Mouse (Mus musculus) testis, postnatal 14 days (tissue): ENCODE measurements around the gene Agtrap.
A peak's percentile ranks its signal among the peaks of the same experiment; 100 is the strongest.
"Not testable (repeated sequence)": the region's sequence is repeated elsewhere in the genome, so short reads cannot be mapped to it uniquely, and the experiment has no call there.

Experiments used
- DNase-seq: peaks from one replicate; pipeline ENCODE4 v3.0.0; 2021; ENCODE audit warnings: low spot score

Agtrap gene

DNA sequence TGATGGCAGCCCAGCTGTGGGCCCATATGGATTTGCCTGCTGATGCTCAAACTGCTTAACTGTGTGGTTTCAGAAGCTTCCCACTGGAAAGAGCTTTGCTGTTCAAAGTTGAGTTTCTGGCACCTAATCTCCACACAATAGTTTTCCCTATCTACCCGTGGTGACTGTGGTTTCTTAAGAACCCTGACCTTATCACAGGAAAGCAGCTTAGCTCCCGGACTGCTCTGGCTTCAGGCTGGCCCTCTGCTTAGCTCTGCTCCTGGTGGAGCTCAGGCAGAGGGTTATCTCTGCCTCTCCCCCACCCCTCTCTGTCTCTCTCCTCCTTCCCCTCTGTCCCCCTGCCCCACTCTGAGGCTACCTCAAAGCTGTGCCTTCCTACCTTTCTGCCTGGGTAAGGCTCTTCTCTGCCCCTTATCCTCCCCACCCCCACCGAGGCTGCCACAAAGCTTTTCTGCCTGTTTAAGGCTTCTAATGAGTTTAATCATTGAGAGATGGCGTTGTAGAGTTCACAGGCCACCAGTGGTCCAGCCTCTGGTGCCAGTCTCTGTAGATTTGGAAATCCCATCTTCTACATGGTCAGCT lies 41.3 kb downstream of the Agtrap start:
- no peak for DNase-seq

DNA sequence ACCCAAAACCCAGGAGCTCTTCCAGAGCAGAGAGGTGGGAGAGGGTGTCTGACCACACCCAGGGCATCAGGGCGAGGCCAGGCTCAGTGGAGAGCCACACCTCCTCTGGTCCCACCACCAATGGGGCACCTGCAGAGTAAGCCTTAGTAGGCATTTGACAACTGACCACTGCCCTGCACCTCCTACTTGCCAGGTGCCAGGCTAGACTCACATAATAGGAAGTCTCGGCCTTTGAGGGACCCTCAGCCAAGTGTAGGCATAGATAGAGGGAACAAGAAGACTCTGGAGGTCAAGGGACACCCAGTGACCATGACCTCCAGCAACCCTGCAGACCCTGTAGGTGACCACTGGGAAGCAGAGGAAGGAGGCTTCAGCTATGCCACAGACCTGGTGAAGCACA lies 43.7 kb downstream of the Agtrap start:
- DNase-seq, result no peak

DNA sequence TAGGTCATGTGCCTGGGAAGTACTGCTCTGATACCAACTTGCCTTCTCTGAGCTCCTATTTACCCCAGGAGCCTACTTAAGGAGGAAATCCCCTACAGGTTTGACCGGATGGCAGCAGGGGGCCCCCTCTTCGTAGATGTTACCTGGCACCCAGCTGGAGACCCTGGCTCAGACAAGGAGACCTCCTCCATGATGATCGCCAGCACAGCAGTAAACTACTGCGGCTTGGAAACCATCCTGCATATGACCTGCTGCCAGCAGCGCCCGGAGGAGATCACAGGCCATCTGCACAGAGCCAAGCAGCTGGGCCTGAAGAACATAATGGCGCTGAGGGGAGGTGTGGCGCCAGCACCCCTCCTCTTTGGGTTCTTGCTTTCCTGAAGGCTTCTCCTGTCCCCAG lies 44.5 kb downstream of the Agtrap start:
- DNase-seq, result not testable (repeated sequence)

DNA sequence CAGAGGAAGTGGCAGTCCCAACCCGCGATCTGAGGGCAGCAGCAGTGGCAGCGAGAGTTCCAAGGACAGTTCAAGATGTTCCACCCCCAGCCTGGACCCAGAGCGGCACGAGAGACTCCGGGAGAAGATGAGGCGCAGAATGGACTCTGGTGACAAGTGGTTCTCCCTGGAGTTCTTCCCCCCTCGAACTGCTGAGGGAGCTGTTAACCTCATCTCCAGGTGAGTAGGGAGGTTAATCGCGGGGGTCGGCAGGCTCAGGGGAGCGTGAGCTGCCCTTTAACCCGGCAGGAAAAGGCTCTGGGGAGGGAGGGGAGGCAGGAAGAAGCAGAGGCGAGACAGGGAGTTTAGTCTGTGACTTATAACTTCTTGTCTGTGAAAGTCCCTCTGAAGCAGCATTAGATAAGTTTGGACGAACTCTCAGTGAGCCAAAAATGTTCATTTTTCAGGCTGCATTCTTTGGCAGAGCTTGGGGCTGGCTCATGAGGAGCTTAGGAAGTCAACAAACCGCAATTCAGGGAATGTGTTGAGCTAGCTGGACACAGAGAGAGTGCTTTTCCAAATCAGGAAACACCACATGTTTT lies 46.1 kb downstream of the Agtrap start:
- DNase-seq, result peak; percentile 42

DNA sequence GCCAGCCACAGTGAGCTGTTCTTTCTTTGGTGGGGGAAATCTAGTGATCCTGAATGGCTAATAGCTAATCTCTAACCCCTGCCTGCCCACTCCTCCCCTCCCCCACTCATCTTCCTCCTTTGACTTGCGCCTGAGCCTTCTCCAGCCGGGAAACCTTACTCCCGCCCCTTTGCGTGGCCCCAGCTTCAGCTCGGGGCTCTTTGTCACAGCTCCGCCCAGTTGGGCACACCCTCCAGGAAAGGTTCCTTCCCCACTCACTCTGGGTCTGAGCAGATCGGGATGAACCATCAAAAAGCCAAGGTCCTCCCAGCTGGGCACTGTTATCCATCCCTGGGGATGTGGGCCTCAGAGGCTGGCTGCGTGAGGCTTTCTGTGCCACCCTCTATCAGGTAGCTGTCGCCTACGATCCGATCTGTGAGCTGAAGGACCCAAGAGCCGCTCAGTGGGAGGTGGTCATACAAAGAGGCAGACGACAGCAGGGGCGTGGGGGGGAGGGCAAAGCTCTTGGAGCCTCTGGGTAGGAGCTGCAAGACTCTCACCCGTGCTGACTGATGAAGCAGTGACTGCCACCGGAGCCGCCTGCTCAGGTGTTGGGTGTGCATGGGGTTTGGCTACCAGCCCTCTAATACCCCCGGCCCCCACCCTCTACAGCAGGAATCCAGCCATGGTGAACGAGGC lies 46.8 kb downstream of the Agtrap start:
- DNase-seq, result peak; percentile 71

DNA sequence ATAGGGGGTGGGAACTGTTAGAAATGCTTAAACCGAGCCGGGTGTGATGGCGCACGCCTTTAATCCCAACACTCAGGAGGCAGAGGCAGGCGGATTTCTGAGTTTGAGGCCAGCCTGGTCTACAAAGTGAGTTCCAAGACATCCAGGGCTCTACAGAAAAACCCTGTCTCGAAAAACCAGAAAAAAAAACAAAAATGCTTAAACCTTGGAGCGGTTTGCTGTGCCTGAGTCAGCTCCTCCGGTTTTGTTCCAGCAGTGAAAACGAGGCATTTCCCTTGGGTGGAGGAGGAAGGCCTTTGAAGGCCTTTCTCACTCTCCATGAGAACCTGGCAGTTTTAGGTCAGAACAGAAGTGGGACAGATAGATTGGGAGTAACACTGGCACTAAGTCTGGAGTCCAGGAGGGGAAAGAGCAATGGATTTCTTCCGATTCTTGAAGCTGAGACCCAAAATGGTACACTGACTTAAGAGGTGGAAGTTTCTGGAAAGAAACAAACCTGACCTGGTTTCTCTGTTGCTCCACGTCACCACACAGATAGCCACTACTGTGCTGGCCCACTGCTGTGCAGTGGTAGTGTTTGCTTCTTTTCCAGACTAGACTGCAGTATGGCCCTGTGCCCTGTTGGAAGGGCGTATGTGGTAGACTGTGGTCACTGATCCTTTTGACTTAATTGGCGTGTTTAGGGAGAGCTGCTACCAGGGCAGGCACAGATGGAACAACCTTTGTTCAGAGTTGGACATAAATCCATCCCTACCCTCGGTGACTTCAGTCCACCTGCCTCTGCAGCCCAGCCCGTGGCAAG lies 47.6 kb downstream of the Agtrap start:
- no peak for DNase-seq

DNA sequence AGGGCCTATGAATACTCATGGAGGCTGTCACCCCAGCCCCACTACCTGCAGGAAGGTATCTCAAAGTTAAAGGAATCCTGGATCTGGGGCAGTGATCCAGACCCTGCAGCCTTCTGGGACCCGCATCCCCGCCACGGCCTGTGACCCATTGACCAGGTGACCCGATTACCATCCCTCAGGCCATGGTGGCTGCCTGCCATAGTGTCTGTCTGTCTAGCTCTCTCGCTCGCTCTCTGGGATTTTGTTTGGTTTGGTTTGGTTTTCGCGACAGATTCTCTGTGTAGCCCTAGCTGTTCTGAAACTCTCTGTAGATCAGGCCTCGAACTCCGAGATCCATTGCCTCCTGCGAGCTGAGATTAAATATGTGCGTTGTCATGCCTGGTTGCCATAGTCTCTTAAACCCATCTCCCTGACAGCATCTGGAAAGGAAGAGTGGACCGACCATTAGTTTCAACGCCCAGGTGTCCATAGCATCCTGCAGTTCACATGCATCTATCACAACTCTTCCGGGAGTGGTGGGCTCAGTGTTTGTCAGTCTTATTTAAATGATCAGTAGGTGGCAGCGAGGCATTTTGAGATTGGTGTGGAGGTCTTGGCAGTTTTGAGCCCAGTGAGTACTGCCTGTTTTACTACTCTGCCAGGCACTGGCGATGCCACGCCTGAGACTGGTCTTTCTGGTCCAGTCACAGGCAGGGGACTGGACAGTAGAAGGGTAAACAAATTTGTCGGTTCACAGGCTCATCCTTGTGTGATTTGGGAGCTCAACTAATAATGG lies 48.4 kb downstream of the Agtrap start:
- DNase-seq, result no peak

DNA sequence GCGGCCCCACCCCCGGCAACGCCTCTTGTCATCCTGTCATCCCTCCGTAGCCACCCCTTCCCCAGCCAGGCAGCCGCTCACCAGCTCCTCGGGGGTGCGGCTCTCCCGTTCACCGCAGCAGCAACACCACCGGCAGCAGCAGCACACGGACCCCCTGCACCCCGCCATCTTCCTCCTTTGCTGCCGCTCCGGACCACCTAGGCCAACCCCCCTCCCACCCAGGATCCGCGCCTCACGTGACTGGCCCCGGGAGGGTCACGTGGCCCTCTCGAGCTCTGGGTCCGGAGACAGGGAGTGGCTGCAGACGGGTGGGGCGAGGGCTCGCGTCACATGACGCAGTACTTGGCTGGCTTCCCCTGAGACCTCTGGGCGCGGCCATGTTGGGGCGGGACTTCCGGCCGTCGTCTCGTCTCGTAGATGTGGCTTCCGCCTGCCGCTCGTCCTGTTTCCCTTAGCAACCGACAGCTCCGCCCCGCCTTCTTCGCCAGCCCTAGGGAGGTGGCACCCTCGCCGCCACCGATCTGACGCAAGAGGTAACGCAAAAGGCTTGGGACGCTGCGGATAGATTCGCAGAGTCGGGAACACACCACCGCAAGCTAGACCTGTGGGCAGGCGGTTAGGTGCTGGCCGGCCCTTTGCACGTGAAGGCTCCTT lies 49.1 kb downstream of the Agtrap start, which contains the start of the genes Clcn6 and Mthfr:
Clcn6 (minus strand) TSS at position 222 of the 654 bp plus-strand sequence.
Mthfr (plus strand) TSS at position 478 of the 654 bp plus-strand sequence.
- DNase-seq, result peak; percentile 99

DNA sequence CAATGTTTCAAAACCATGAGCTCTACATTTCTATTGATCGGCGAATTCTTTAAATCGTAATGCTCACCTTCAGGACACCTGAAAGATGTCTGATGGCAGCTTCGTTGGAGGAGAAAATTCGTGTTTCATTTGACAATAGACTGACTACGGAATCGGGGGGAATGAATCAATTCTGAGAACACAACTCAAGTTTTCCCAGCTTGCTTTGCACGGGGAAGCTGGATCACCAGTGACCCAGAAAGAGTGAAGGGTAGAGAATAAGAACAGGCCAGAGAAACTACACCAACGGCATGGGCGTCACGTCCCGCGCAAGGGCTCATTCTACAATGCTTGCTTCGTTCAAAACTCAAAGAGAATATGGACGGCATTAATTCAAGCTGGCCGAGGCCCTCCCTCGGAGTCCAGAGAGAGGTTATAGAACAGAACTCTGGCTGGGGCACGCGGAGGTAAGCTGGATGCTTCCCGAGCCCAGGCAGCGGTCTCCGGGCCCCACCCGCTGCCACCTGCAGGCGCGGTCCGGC lies 49.7 kb downstream of the Agtrap start:
- DNase-seq, result no peak

DNA sequence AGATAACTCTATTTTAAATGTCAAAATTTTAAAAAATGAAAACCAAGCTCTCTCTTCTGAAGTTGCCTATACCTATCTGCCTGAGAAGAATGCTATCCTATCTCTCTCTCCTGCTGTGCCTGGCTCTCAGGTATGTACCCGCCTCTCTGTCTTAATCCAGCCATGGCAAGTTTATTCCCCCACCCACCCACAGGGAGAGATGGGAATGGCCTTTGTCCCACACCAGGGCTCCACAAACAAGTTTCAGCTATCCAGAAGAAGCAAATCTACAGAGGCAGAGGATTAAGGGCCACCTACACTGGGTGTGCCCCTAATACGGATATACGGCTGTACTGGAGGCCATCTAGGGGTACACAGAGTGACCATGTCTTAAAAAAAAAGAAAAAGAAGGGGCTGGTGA lies 52.4 kb downstream of the Agtrap start:
- no peak for DNase-seq

DNA sequence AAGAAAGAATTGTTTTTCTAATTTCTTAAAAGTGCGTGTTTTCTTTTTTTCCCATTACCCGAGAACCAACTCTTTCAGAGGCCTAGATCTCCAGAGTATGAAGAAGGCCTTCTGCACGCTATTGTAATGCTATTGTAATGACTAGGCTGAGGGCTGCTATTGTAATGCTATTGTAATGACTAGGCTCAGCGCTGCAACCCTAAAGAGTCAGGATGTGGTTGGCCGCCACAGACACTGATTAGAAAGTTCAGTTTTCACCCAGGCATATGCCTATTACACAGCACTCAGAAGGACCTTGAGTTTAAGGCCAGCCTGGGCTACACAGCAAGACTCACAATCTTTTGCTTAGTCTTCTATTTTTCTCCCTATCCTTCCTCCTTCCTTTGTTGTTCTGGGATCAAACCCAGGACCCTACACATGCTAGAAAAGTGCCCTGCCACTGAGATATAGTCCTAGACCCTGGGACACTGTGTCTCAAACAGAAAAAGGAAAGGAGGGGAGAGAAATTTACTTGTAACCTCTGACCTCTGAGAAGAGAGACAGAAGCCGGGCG lies 53.9 kb downstream of the Agtrap start:
- DNase-seq, result no peak

DNA sequence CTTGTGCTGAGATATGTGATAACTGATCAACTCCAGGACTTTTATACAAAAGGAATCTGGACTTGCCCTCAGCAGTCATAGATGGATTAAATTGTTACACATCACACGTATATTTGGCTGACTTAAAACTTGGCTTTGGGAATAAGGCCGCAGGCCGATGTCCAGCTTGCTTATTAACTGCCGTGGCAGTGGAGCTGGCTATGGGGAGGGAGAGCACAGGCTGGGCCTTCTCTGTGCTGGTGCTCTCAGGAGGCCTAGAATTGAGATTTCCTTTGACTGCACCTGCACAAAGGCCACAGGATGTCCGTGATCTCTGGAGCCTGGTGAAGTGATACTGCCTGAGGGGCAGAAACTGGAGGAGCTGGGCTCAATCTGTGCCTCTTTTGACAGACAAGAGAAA lies 57.3 kb downstream of the Agtrap start:
- no peak for DNase-seq

DNA sequence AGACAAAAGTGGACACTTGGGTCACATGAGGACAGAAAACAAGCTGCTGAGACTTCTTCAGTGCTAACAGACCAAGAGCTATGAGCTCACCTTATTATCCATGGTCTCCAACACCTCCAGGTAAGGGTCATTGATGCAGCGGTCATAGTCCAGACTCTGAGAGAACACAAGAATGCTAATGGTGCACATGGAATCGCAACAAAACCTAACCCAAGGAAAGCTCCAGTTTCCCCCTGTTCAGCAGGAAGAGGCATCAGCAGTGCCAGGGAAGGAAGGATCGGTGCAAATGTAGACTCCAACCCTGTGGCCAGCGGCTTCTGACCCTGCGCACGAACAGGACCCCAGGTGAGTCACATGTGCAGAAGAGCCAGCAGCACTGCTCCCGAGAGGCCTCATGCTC lies 58.5 kb downstream of the Agtrap start:
- DNase-seq, result no peak
